Mouse (Mus musculus) forebrain, postnatal 0 days (tissue): ENCODE results near the gene Mfsd6. TPM values are rescaled to one million over a fixed set of nuclear protein-coding genes. Genes with fewer than 3 reads are reported as not detected.
A peak's percentile ranks its signal among the peaks of the same experiment; 100 is the strongest.
"Not testable (repeated sequence)": the region's sequence is repeated elsewhere in the genome, so short reads cannot be mapped to it uniquely, and the experiment has no call there.

ENCODE experiments used
- ATAC-seq: fragments of 200-750 bp; cut with Nextera tagmentation; 2 replicates; pipeline ENCODE4 v1.8.0; 2017; ENCODE audit warnings: mild to moderate bottlenecking, moderate library complexity
- DNase-seq: peaks from one replicate; pipeline ENCODE4 v3.0.0-alpha.2; 2015
- H3K27ac ChIP-seq: fragments of 300-500 bp; sonication (generic); 2 replicates; pipeline ENCODE4 v1.5.1; 2014; ENCODE audit warnings: low read depth, mild to moderate bottlenecking, antibody characterized with exemption, low read length, moderate library complexity, mixed read lengths
- H3K27me3 ChIP-seq: fragments of 300-500 bp; sonication (generic); 2 replicates; pipeline ENCODE4 v1.6.1; 2014; ENCODE audit warnings: mild to moderate bottlenecking, low read length, mixed read lengths; ENCODE audit not compliant: insufficient read depth
- H3K36me3 ChIP-seq: fragments of 300-500 bp; sonication (generic); 2 replicates; pipeline ENCODE4 v1.6.1; 2014; ENCODE audit warnings: mild to moderate bottlenecking, moderate library complexity; ENCODE audit not compliant: insufficient read depth
- H3K4me1 ChIP-seq: fragments of 300-500 bp; sonication (generic); 2 replicates; pipeline ENCODE4 v1.6.1; 2014; ENCODE audit warnings: antibody characterized with exemption; ENCODE audit not compliant: insufficient read depth
- H3K4me2 ChIP-seq: fragments of 300-500 bp; sonication (generic); 2 replicates; pipeline ENCODE4 v1.6.1; 2014; ENCODE audit warnings: low read depth, mild to moderate bottlenecking, moderate library complexity
- H3K4me3 ChIP-seq: fragments of 300-500 bp; sonication (generic); 2 replicates; pipeline ENCODE4 v1.5.1; 2014; ENCODE audit warnings: low read depth, low read length, mixed read lengths
- H3K9ac ChIP-seq: fragments of 300-500 bp; sonication (generic); 2 replicates; pipeline ENCODE4 v1.6.1; 2014; ENCODE audit warnings: mild to moderate bottlenecking
- H3K9me3 ChIP-seq: fragments of 300-500 bp; sonication (generic); 2 replicates; pipeline ENCODE4 v1.6.1; 2016; ENCODE audit warnings: low read length
- CTCF ChIP-seq: sonication (generic); IDR thresholded peaks from 2 replicates; pipeline ENCODE4 v1.5.1; 2016; ENCODE audit warnings: antibody characterized with exemption, control low read depth, low read depth
- WGBS: fragments of 180-500 bp; shearing (Covaris S2); extraction: QIAGEN DNeasy Blood & Tissue Kit; methylation state at CpG from one replicate; pipeline ENCODE4 v1.1.7; 2014; 5-methylcytosine and 5-hydroxymethylcytosine counted together
- polyA plus RNA-seq: library from polyadenylated mRNA; unstranded; fragments of >200 nt; fragmentation: Nextera tagmentation; extraction: Ambion mirVana; gene quantifications from 2 replicates; pipeline ENCODE4 v1.2.1, GENCODE M21; 2015
- total RNA-seq: library from RNA; depleted of rRNA; stranded (reverse); fragments of >200 nt; gene quantifications from 2 replicates; pipeline ENCODE4 v1.2.3, GENCODE M21; 2014

The Mfsd6 gene
- total and polyA plus RNA-seq, 2 experiments from 2014 or later: 9.6 to 45.0 TPM

DNA sequence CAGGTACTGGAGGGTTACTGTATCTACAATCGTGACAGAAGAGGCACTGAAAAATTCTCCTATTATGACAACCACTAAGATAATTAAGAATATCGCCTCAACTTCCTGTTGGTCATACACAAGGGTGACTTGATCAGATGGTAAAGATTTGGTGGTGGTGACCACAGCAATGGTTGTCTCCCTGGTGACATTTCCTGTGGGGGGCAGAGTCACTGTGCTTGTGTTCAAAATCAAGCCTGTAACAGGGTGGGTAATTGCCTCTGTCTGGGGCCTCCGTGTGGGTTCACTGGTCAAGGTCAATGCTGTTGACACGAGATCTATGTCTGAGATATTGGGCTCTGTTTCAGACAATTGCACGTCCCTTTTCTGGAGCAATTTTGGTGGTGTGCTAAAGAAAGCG, 18.5 kb downstream of the Mfsd6 start:
- Histone ChIP-seq H3K4me3 (no peak overlapping the region), H3K27me3 (no peaks in the 10 kb centered on the region), H3K36me3 (peaks cover 13% of the 10 kb centered on the region), H3K4me1 (no peaks in the 10 kb centered on the region), H3K9ac (no peak overlapping the region), H3K27ac (no peak overlapping the region), H3K9me3 (no peaks in the 10 kb centered on the region), H3K4me2 (no peak overlapping the region)
- no peak for TF ChIP-seq CTCF
- 91% methylated on average over 6 of the region's 6 CpGs for WGBS
- ATAC-seq (no peak), DNase-seq (no peak)

DNA sequence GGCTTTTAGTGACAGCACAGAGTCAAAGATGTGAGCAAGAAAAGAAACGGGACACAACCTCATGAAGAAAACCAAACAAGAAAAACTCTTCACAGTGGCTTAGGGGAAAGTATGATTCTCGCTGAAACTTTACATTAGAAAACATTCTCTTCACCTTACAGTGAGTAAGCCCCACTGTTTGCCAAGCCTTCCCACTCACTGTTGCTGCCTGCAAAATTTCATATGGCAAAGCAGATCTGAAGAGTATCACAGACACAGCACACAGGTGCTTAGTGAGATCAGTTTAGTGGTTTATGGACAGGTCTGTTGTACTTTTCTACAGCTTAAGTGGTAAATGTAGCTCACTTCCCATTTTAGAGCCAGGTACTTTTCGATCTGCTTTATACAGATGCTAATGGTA, 20.2 kb downstream of the Mfsd6 start:
- no peak overlapping the region for H3K9ac ChIP-seq
- H3K4me1 ChIP-seq: no peaks in the 10 kb centered on the region
- ATAC-seq: no peak
- no peak overlapping the region for H3K4me2 ChIP-seq
- WGBS: 98% methylated on average over 3 of the region's 3 CpGs
- no peak for DNase-seq
- peaks cover 18% of the 10 kb centered on the region for H3K36me3 ChIP-seq
- no peaks in the 10 kb centered on the region for H3K9me3 ChIP-seq
- H3K4me3 ChIP-seq: no peak overlapping the region
- TF ChIP-seq CTCF: no peak
- no peaks in the 10 kb centered on the region for H3K27me3 ChIP-seq
- H3K27ac ChIP-seq: no peak overlapping the region

DNA sequence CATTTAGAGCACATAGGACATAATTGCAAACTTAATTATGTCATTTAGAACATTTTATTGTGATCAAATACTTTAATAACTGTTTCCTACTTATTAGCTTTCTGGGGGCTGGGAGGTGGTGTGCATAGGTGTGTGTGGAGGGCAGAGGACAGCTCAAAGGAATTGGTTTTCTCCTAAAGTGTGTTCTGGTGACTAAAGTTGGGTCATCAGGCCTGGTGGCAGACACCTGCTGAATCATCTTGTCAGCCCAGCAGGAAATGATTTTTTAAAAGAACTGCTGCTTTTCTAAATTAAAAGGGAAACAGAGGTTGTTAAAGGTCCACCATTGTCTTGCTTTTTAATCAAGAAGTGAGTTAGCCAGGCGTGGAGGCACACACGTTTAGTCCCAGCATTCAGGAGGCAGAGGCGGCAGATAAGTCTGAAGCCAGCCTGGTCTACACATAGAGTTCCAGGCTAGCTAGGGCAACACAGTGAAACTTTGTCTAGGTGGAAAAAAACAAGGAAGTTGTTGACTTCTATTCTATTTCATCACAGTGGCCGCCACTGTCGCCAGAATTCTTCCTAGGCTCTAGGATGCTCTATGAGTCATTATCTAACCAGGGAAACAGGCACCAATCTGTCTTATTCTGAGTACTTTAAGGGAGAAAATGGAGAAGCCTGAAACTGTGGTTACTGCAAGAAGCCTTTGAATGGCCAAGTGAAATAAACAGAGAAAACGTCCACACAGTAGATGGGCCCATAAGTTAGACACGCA, 24.3 kb downstream of the Mfsd6 start:
- WGBS: 76% methylated on average over 7 of the region's 7 CpGs
- TF ChIP-seq CTCF: no peak

DNA sequence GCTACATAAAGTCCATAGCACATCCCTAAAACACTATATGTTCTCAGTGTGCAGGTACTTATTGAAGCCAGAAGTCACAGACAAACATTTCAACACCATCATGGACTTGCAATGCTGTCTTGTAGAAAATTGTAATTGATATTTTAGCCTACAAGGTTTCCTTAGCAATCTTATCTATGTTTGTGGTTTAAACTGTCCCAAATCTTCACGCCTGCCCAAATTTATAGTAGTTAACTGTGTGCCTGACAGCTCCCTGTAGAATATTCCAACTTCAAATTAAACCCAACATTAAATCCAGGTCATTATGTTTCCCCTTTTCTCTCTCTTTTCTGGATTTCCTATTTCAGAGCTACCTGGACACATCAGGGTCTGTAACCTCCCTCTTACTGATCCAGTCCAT, 25.3 kb downstream of the Mfsd6 start:
- no peak overlapping the region for H3K4me3 ChIP-seq
- no peak overlapping the region for H3K4me2 ChIP-seq
- 86% methylated on average over 1 of the region's 1 CpGs for WGBS
- no peaks in the 10 kb centered on the region for H3K4me1 ChIP-seq
- H3K27me3 ChIP-seq: no peaks in the 10 kb centered on the region
- ATAC-seq (no peak), DNase-seq (no peak)
- no peak for TF ChIP-seq CTCF
- H3K9ac ChIP-seq: no peak overlapping the region
- no peak overlapping the region for H3K27ac ChIP-seq
- H3K9me3 ChIP-seq: no peaks in the 10 kb centered on the region
- H3K36me3 ChIP-seq: peaks cover 6% of the 10 kb centered on the region

More for the DNA sequence above, 24.3 kb downstream of the Mfsd6 start:
- Histone ChIP-seq H3K4me2 (no peak overlapping the region), H3K27me3 (no peaks in the 10 kb centered on the region), H3K36me3 (peaks cover 8% of the 10 kb centered on the region), H3K4me1 (no peaks in the 10 kb centered on the region), H3K27ac (no peak overlapping the region), H3K4me3 (no peak overlapping the region), H3K9ac (no peak overlapping the region), H3K9me3 (no peaks in the 10 kb centered on the region)
- no peak for ATAC-seq
- DNase-seq: no peak

DNA sequence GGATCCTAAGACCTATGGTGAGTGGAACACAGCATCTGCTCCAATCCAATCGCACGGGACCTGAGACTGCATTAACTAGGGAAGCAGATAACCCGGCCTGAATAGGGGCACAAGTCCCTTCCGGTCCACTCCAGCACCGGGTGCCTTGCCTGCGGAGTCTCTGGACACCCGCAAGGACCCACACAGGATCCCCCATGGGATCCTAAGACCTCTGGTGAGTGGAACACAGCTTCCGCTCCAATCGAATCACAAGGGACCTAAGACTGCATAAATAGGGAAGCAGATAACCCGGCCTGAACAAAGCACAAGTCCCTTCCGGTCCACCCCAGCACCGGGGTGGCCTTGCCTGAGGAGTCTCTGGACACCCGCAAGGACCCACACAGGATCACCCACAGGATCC, 32.8 kb downstream of the Mfsd6 start:
- not testable (repeated sequence) for H3K4me3 ChIP-seq, DNase-seq, H3K9me3 ChIP-seq, H3K9ac ChIP-seq, H3K27ac ChIP-seq, H3K4me2 ChIP-seq, H3K4me1 ChIP-seq, H3K36me3 ChIP-seq, H3K27me3 ChIP-seq, ATAC-seq
- 95% methylated on average over 13 of the region's 13 CpGs for WGBS

DNA sequence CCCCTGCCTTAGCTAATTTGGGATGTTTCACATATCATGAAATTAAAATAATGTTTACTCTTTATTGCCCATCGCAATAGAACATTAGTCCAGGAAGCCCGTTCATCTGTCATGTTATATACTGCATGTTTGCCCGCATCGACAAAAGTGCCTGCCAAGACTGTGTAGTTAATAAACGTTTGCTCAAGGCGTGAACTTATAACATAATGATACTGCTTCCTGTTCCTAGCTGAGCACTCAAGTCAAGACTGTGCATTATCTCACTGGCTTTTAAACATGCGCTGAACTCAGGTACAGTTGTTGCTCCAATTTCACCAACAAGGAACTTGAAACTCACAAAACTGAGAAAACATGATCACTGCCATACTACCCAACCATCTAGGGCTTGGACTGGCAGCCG, 39.6 kb downstream of the Mfsd6 start:
- Histone ChIP-seq H3K9me3 (no peaks in the 10 kb centered on the region), H3K4me1 (no peaks in the 10 kb centered on the region), H3K9ac (no peak overlapping the region), H3K27ac (no peak overlapping the region), H3K36me3 (no peaks in the 10 kb centered on the region), H3K27me3 (no peaks in the 10 kb centered on the region), H3K4me2 (no peak overlapping the region), H3K4me3 (no peak overlapping the region)
- no peak for TF ChIP-seq CTCF
- ATAC-seq (no peak), DNase-seq (no peak)
- whole genome bisulfite sequencing: 84% methylated on average over 8 of the region's 8 CpGs

DNA sequence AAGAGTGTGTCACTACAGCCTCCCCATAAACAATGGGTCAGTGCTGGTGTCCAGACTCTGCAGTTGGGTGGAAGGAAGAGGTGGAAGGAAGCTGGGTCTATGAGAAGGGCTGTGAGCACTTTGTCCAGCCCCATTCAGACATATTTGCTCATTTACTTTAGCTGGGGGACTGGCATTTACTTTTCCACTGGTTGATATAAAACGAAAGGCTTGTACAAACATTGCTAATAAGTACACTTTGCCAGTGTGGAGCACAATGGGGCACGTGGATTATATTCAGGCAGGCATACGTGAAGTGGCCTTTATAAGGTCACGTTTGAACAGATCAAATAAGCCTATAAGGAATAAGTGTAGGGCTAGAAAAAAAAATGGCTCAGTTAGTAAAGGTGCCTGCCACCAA, 43.7 kb downstream of the Mfsd6 start:
- no peaks in the 10 kb centered on the region for H3K36me3 ChIP-seq
- no peak overlapping the region for H3K27ac ChIP-seq
- no peak overlapping the region for H3K4me2 ChIP-seq
- no peaks in the 10 kb centered on the region for H3K9me3 ChIP-seq
- H3K4me1 ChIP-seq: no peaks in the 10 kb centered on the region
- WGBS: 68% methylated on average over 4 of the region's 4 CpGs
- DNase-seq (no peak), ATAC-seq (no peak)
- no peak overlapping the region for H3K4me3 ChIP-seq
- H3K9ac ChIP-seq: no peak overlapping the region
- no peak for TF ChIP-seq CTCF
- no peaks in the 10 kb centered on the region for H3K27me3 ChIP-seq

DNA sequence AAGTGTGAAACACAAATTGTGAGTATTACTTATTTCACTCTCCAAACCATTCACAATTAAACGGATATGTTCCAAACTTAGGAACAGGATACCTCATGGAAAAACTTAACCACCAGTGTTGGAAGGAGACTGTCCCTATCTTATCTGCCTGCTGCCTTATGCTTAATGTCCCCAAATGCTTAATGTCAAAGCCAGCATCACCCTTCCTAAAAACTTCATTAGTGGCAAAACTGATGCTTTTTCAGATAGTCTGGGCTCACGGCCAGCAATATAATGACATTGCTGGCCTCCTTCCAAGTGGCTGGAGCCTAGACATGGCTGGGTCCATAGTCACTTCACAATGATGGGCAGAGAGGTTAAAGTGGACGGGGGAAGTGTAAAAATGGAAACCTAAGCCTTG, 50.6 kb downstream of the Mfsd6 start:
- Histone ChIP-seq H3K4me1 (no peaks in the 10 kb centered on the region; the same call in 1 of the 2 replicates), H3K27me3 (no peaks in the 10 kb centered on the region), H3K4me2 (no peak overlapping the region), H3K36me3 (no peaks in the 10 kb centered on the region), H3K27ac (no peak overlapping the region), H3K4me3 (no peak overlapping the region), H3K9me3 (no peaks in the 10 kb centered on the region), H3K9ac (no peak overlapping the region)
- ATAC-seq (no peak), DNase-seq (peak; percentile 17)
- no peak for TF ChIP-seq CTCF
- WGBS: 44% methylated on average over 3 of the region's 3 CpGs
